Mouse (Mus musculus): ENCODE measurements around the gene Slc25a39.

GRCm38 (mm10) chr11:102441434-102441833 lies 33.7 kb upstream of the Slc25a39 start:
- peak; percentile 49 for TF ChIP-seq CTCF (IDR thresholded peaks at IDR 0.05)
- TF ChIP-seq EP300 (IDR thresholded peaks at IDR 0.05): no peak
